Mouse (Mus musculus) frontal cortex, adult 2 months (tissue): Measurements from ENCODE around the gene Paqr7. TPM values are rescaled to one million over a fixed set of nuclear protein-coding genes. Genes with fewer than 3 reads are reported as not detected.
"Not testable (repeated sequence)": the region's sequence is repeated elsewhere in the genome, so short reads cannot be mapped to it uniquely, and the experiment has no call there.

Experiments used
- DNase-seq, 2 experiments: peaks; one replicate each; pipeline ENCODE4 v3.0.0; 2022; ENCODE audit warnings: low spot score in 1 of 2; ENCODE audit errors: extremely low spot score in 1 of 2
- polyA plus RNA-seq: library from polyadenylated mRNA; depleted of rRNA; stranded (reverse); fragments of >200 nt; gene quantifications from 2 replicates; pipeline ENCODE4 v1.2.3, GENCODE M21; 2012

Paqr7 gene
- polyA plus RNA-seq, 1 experiment, result 65.6 TPM

- DNase-seq, result no peak
These were observed 26.5 kb upstream of the Paqr7 start for GRCm38 (mm10) chr4:134469985-134470384.

DNA sequence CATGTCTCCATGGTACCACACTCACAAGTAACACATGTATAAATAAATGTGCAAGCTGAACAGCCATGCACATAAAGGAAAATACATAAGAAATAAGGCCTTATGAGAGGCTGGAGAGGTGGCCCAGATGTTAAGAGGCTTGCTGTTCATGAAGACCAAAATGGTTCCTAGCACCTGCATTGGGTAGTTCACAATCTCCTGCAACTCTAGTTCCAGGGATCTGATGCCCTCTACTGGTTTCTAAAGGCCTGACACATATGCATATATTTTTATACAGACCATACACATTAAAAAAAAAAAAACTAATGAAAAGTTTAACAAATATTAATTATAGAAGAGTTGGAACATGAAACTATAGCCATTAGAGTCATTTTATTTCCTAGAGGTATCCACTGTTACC is 25.0 kb upstream of the Paqr7 start:
- no peak for DNase-seq

GRCm38 (mm10) chr4:134473764-134474163 is 22.7 kb upstream of the Paqr7 start:
- DNase-seq, result no peak

GRCm38 (mm10) chr4:134474240-134474639 is 22.3 kb upstream of the Paqr7 start:
- DNase-seq, result no peak

GRCm38 (mm10) chr4:134476899-134477298 is 19.6 kb upstream of the Paqr7 start:
- no peak for DNase-seq

- DNase-seq, result peak; percentile 74 to 98
These were observed 18.5 kb upstream of the Paqr7 start for GRCm38 (mm10) chr4:134478031-134478430.

GRCm38 (mm10) chr4:134479839-134480238 is 16.7 kb upstream of the Paqr7 start:
- no peak for DNase-seq

DNA sequence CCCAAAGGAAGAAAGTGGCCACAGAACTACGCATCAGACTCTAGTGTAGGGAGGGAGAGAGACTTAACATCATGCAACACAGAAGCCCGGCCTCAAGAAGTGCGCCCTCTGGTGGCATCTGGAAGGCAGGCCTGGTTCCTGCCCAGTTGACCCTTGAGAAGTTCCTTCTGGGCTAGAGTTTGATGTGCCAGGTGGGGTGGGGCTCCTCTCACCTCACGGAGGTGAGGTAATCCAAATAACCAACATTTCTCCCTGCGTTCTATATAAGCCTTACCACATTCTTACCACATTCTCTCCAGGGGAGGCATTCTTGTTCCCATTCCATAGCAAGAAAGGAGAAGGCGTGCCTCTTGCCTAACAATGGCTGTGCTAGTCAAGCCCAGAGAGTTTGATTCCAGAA is 15.6 kb upstream of the Paqr7 start:
- DNase-seq, result peak in 1 of 2 experiments; percentile 86

- no peak for DNase-seq
These were observed 15.2 kb upstream of the Paqr7 start for GRCm38 (mm10) chr4:134481270-134481669.

- no peak for DNase-seq
These were observed 14.1 kb upstream of the Paqr7 start for GRCm38 (mm10) chr4:134482442-134482841.

GRCm38 (mm10) chr4:134483078-134483688 is 13.3 kb upstream of the Paqr7 start:
- DNase-seq, result no peak

DNA sequence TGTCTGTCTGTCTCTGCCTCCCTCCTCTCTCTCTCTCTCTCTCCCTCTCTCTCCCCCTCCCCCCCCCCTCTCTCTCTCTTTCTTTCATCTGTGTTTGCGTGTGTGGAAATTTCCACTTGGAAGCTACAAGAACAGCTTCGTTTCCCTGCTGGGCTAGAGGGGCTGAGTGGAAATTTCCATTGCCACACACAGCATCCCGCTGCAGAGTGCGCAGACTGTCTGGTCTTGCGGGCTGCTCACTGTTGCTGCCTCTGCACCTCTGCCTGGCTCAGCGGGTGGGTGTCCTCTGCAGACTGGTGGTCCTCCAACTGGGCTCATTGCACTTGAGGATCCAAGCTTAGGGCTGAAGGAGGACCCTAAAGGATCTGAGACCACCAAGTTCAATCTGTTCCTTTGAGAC is 12.8 kb upstream of the Paqr7 start:
- DNase-seq, result peak in 1 of 2 experiments; percentile 75

GRCm38 (mm10) chr4:134484231-134484630 is 12.3 kb upstream of the Paqr7 start:
- DNase-seq, result no peak

DNA sequence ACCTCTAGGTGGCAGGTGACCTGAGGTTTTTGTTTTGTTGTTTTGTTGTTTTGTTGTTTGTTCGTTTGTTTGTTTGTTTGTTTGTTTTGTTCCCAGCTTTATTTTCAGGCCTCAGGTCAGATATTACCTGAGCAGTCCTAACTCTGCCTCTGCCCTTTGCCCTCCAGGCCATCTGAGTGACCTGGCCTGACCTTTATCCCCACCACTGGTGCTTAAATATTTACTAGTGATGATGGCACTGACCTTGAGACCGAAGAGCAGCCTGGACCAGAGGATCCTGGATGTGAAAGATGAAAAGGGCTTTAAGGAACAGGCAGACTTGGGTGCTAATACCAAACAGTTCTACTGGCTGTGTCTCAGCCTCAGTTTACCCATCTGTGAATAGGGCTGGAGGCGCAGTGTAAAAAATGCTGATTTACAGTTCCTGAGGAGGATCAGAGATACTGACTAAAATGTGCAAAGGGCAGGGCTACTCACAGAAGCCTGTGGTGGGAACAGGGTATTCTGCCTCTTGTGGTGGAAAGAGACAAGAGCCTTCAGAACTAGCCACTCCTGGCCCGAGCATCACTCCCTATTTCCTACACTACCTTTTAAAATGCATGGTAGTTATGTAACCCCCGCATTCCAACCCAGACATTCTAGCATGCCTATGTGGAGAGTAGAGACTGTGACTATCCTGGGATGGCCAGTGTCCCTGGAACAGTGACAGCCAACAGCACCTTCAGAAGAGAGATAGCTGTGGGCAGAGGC is 11.2 kb upstream of the Paqr7 start:
- DNase-seq, result no peak

- DNase-seq, result no peak
These were observed 8.3 kb upstream of the Paqr7 start for GRCm38 (mm10) chr4:134488211-134488610.

GRCm38 (mm10) chr4:134489986-134490665 is 6.4 kb upstream of the Paqr7 start:
- DNase-seq, result no peak

- no peak for DNase-seq
These were observed 4.8 kb upstream of the Paqr7 start for GRCm38 (mm10) chr4:134491716-134492115.

DNA sequence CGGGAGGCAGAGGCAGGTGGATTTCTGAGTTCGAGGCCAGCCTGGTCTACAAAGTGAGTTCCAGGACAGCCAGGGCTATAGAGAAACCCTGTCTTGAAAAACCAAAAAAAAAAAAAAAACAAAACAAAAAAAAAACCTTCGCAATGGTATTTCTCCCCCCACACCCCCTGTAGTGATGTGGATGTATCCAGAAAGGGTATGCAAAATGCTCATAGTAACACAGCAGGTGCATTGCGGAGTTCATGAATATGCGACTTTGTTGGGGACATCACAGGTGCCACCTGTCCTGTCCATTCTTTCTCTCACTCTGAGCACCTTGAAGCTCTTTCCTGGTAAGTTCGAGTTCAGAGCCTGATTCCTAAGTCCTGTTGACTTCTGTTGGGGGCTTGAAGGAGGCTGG is 2.3 kb upstream of the Paqr7 start:
- not testable (repeated sequence) for DNase-seq

DNA sequence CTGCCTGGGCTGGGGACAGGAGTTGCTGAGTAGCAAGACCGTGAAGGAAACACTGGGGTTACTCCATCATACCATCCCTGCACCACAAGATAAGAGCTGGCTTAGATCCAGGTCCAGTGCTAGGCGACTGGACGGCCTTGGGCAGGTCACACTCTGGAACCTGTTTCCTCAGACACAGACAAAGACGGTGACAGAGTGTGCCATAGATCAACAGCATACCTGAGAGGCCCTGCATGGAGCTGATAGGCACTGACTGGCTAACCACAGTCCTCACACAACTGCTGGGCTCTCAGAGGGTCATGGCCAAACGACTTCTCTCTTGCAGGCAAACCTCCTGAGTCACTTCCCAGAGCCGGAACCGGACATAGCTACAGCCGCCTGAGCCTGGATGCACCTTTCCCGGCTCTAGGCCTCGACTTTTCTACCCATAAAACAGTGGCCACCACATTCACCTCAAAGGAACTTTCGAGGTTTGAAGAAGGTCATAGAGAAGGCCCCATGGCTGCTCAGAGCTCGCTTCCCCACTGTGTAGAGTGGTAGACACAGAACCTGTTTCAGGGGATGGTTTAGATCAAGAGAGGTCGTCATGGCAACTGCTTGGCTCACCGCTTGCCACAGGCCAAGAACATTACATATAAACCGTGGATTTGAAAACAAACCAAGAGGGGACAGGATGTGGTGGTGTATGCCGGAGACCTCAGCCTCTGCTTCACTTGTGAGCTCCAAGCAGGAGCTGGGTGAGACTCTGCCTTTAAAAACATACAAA is 1.5 kb upstream of the Paqr7 start:
- DNase-seq, result no peak

- DNase-seq, result no peak
These were observed 962 bp upstream of the Paqr7 start for GRCm38 (mm10) chr4:134495546-134495923.

DNA sequence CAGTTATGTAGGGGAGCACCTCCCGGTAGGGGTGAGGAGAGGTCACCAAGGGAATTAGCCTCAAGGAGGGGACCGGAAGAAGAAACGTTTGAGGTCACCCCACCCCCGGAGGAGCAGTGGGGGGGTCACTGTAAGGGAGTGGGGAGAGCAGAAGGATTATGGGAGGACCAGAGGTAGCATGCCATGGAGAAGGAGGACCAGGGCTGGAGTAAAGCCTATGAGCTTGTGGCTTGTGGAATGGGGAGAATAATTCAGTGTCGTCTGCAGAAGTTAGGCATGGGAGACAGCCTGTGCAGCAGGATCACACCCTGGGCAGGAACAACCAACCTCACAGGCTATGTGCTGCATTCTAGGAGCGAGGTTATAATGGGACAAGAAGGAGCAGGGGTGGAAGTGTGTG is 726 bp downstream of the Paqr7 start:
- DNase-seq, result no peak
